Mouse (Mus musculus): ENCODE measurements at regions not wholly inside any gene's neighbourhood (a gene's known extent, or its start where the extent isn't known, plus 50 kb on each side); places are given as distances from the start of the nearest gene placed in this dataset.

DNA sequence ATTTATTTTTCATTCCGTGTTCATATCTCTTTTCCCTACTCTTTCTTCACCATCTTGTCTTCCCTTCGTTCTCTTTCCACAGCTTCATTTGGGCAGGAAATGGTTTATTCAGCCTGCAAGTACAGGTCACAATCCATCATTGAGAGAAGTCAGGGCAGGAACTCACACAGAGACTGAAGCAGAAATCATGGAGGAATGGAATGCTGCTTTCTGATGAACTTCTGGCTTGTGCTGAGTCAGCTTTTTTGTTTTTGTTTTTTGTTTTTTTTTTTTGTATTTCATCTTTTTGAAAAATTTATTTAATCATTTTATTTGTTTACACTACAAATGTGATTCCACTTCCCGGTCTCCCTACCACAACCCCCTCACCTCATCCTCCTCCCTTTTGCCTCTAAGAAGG is 51.2 kb upstream of the Suclg2 start:
- no peak for DNase-seq (ENCODE audit: low read depth)

DNA sequence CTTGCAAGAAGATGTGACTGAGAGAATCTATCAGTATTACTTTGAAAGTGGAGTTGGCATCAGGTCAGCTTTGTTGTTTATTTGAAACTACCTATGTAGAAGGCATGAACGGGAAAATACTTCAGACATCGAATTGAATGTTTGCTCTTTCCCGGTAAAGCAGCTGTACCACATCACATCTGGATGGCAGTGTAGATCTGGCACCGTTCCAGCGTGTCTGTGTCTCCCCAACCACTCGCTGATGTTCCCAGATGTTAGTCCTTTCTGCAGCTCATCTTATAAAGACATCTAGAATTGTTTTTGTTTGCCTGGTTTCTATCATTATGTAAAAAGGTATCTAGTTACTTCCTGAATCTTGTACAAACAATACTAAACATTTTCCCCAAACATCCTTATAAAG is 83.1 kb upstream of the Suclg2 start:
- DNase-seq (ENCODE audit: low read depth), result no peak

DNA sequence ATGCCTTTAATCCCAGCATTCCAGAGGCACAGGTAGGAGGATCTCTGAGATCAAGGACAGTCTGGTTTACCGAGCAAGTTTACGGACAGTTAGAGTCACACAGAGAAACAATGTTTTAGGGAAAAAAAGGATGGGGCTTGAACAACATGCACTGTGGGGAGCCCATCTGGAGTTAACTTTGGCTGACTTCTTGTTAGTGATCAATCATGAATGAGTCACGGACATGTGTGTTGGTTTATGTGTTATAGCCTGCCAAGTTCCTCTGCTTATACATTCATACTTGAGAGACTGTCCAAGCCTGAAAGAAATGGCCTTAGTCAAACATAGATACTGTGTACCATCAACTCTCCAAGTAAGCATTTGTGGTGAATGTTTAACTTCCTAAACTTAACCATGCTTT is 122.9 kb upstream of the Suclg2 start:
- DNase-seq (ENCODE audit: low read depth), result no peak

DNA sequence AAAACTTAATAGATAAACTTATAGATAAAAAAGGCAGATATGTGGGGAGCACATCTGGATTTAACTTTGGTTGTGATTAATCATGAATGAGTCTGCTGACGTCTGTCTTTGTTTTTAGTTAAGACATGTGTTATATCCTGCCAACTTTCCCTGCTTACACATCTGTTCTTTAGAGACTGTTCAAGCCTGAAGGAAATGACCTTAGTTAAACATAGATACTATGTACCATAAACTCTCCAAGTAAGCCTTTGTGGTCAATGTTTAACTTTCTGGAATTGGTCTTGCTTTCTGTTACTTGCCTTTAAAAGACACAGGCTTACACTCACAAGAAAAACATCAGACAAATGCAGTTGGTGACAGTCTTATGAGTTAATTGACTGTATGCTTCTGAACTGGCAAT is 127.9 kb upstream of the Suclg2 start:
- no peak for DNase-seq (ENCODE audit: low read depth)

DNA sequence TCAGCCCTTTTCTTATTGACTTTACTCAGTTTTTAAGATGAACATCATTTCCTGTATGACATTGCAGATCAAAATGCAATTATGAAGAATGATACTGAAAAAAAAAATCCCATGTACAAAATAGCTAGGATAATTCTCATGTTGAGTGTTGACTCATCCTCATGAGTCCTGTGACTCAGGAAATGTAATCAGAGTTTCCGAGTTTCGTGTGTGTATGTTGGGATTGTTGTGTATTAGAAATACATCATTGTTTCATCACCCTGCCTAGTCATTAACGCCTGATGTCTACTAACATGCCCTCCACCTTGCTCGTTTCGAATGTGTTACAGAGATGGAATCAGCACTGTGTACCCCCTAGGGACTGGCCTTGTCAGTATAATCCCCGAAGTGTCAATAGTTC is 156.9 kb upstream of the Suclg2 start:
- no peak for DNase-seq (ENCODE audit: low read depth)

DNA sequence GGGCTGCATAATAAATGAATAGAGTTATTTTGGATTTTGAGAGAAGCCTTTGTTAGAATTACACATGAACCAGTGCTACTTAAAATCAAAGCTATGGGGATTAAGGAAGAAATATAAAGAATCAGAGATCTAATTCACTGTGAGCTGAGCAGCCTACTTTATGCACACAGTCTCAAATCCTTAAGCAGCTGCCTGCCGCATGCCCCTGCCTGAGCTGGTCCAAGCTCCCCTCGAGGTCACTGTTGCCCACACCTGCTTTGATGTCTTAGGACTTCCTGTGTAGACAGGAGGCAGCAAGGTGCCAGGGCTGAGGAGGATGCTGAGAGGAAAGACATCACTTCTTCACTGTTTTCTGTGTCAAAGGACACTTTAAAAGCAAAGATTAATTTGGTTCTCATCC is 157.7 kb upstream of the Suclg2 start:
- no peak for DNase-seq (ENCODE audit: low read depth)

DNA sequence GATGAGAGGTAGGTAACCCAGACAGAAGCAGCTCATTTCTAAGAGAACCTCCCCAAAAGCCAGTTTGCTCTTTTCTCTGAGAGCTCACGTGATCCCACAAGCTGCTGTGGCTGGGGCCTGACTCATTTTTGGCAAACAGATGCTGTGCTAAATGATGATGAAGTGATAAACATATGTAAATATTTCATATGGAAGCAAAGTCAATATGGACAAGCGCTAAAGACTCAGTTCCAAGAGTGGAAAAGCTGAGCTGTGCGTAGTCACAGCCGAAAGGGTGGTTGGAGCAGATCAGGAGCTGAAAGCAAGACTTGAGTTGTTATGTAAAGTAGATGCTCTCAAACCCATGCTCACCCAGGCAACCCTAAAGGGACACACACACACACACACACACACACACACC is 168.0 kb upstream of the Suclg2 start:
- DNase-seq (ENCODE audit: low read depth), result no peak

DNA sequence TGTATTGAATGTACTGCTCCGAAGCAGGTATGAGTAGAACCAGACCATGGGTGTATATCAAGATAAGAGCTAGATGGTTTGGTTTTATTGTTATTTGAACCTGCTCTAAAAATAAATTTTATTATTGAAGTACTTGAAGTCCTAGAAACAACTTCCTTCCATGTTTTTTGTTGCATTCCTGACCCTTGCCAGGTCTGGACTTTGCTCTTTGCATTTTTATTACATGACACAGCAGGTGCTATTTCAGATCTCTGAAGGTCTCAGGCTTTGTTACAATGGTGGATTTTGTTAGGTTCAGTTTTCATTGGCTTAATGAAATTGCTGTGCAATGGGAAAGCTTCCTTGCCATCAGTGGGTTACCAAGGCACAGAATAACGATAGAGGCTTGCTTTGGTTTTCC is 184.0 kb upstream of the Suclg2 start:
- no peak for DNase-seq (ENCODE audit: low read depth)

DNA sequence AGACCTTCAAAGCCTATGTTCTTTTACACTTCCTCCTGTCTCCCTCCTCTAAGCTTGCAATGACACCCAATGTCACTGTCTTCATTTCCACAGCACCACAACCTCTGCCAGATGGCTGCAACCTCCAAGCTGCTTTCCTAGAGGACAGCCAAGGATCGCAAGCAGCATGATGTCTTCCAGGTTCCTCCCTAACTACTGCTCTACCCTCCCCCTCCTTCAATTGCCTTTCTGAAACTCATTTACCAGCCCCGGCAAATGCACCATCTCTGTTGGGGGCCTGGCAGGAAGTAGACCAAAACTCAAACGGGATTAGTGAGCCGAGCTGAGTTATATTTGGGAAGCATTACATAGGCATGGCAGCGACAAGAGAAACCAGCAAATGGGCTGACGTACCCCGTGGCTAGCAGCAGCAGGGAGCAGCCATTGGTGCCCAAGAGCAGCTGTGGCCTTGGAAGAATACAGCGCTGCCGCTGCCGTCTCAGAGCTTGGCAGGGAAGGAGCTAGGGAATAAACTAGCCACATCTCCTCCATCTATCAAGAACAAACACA is 185.6 kb upstream of the Suclg2 start:
- no peak for DNase-seq (ENCODE audit: low read depth)

DNA sequence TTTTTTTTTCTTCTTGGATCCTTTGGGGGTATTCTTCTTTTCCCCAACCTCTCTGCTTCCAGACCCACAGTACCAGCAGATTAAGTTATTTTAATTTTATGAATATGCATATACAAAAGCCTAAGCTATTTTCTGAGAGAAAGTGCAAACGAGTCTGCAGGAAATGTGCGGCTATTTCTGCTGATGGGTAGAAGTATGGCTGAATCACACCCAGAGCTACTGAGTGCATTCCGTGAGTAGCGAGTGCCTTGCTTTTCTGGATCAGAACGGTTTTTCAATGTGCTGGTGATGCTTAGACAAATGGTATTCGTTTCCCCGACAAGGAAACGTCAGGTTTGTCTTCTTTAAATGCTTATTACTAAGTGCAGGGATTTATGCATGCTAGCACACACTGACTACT is 186.5 kb upstream of the Suclg2 start:
- DNase-seq (ENCODE audit: low read depth), result no peak

DNA sequence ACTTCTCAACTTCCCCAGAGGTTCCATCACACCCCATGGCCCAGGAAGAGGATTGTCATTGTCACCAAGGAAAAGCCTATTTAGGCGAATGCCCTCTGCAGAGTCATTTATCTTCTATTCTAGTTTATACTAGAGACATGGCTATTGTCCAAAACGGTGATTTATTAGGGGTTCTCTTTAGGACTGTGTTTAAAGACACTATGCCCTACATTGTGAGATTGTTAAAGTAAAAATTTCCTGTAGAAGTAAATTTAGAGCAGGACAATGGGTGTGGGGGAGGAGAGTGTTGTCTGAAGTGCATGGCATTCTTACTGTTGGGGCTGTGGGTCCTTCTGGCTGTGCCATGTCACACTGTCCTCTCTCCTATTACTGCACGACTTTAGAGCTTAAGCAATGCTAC is 191.2 kb upstream of the Fam19a1 start:
- no peak for DNase-seq (ENCODE audit: low read depth)

DNA sequence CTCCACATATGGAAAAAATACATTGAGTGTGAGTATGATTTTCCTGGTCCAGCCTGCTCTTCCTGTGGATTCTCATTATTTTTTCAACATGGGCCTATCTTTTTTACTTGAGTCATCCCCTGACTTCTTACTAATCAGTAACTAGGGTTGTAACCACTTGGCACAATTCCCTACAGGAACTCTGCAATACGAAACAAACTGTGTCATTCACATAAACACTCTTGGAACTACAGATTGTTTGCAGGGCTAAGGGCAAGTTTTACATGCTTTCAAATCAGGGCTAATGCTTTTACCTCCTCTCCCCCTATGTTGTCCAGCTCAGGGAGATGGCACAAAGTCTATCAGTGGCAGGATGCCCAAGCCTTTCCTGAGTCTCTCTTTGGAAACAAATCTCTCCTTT is 178.4 kb upstream of the Fam19a1 start:
- DNase-seq (ENCODE audit: low read depth), result no peak

DNA sequence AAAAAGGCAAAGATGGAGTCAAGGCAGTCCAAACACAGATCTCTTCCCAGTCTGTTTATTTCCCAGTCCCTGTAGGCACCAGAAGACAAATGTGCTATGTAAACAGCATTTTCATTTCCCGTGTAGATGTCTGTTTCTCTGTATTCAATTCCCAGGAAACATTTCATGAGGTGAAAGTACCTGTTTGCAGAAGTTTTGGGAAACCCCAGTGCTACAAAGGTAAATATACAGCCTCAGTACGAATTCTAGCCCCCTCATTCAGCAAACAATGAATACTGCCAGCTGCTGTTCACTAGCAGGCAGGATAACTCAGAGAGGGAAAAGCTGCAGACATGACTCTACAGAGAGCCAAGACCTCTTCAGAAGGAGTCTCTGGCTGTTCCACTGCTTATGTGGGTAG is 176.4 kb upstream of the Fam19a1 start:
- no peak for DNase-seq (ENCODE audit: low read depth)

DNA sequence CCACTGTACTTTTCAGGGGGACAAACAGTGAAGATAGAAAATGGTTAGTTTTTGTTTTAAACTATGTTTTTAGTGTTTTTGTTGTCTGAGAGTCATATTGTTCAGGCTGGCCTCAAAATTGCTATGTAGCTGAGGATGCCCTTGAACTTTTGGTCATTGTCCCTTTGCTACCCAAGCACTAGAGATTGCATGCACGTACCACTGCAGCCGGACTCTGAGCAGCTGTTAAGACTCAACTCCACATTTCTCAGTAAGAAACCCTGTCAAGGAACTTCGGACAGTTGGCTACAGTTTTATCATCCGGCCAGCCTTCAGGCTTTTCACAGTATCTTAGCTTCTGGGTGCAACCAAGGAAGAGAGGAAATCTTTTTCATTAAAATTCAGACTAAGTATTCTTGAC is 173.9 kb upstream of the Fam19a1 start:
- no peak for DNase-seq (ENCODE audit: low read depth)

DNA sequence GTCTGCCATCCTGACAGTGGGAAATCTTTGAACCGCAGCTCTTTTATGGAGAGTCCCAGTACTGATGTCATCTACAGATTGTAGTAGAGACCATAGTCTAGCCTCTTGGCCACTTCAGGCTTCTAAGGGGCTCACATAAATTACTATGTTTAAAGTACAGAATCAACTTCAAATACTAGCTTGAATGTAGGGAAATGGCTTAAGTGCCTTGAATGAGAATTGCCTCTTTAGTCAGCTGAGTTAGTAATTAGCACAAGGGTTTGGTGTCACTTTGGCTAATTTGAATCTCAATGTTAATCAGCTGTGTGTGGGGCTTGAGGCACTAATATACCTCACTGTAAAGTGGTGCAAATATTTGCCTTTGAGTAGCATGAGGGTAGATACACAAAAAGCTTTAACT is 152.2 kb upstream of the Fam19a1 start:
- DNase-seq (ENCODE audit: low read depth), result no peak

DNA sequence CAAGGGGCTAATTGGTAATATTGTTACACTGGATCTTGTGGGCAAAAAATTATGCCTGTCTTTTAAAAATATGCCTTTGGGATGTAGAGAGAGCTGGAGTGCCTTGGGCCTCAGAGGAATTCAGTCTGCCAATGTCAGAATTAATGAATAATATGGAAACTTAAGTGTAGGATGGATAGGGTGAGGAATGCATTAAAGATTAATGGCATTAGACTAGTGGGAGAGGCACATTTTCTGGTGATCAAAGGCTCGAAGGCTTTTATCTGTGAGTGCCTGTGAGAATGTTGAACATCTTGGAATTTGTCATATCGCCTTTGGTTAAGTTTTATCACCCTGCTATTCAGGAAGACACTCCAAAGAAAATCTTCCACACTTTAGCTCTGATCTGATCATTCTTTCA is 146.7 kb upstream of the Fam19a1 start:
- DNase-seq (ENCODE audit: low read depth), result no peak

DNA sequence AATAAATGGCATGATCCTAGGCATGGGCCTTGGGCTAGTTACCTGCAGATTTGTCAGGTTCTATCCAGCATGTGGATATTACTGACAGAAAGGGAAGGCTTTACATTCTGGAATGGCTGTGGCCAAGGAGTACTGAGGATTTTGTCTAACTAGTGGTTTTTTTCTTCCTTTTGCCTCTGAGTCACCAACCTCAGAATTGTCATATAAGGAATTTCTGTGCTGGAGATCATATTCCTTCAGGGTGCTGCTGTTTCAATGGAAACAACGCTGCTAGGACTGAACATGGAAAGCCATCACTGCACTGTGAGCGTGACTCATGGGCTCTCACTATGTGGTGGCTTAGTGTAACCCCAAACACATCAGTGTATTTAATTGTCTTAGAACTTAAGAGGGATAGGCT is 137.0 kb upstream of the Fam19a1 start:
- no peak for DNase-seq (ENCODE audit: low read depth)

DNA sequence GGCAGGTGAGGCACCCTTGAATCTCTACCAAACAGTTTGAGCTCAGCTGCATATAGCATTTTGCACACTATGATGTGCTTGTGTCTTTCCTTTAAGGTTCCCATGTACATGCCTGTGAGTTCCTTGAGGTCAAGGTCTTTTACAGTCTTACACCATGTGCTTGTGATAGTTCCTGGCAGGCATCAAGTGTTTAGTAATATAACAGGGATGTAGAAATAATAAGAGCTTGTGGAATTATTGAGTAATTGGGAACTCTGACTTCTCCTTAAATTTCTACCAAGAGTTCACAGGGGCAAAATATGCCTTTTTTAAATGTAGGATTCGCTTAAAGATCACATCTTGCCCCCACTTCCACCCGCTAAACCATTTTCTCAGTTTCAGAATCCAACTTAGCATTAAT is 115.9 kb upstream of the Fam19a1 start:
- peak; percentile 19 for DNase-seq (ENCODE audit: low read depth)

DNA sequence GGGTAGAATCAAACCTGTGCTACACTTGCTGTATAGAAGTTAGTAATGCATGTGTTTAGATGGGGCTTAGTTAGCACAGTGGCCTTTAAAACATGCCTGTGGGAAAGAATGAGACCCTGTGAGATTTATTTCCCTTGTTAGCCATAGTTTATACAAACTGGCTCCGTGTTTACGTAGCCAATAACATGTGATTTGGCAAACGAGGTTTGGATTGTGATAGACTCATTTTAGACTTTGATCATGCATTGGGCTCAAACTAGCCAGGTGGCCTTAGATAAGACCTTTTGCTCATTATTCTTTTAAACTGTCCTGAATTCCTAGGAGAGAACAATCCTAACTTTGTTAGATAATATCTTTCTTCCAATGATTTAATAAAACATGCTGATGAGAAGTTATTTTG is 115.2 kb upstream of the Fam19a1 start:
- no peak for DNase-seq (ENCODE audit: low read depth)

DNA sequence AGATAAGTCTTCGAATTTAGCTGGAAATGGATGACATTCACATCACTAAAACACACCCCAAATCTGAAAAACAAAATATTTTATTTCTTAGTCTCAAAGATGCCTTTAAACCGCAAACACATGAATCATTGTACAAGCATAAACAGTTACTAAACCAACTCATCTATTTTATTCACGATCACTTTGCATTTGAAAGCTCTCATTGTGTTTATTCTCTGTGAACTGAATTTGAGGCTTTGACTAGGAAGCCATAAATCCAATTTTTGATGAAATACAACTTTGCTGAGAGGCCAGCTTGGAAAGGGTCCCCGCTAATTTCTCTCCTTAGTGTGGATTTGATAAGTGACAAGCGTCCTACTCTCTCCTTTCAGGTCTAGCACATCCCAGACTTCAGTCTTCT is 113.5 kb upstream of the Fam19a1 start:
- DNase-seq (ENCODE audit: low read depth), result no peak

DNA sequence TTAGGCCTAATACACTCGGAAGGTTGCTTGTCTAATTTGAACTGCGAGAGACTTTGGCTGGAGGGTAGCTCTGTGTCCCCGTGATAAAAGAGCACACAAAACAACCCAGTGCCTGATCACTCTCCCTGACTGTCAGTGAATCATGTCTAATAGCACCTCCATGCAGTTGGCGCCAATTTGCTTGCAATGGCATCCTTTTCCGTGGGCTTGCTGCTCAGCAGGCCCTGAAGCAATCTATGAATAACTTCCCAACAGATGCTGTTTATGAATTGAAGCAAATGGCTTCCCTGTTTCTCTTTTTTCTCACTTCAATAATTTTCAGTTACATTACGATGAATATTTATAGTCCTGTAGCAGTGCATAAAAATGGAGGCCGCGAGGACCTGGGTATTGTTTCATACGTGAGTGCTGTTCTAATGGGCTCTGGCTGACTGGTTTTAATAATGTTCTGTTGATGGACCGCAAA is 112.9 kb upstream of the Fam19a1 start:
- no peak for DNase-seq (ENCODE audit: low read depth)

DNA sequence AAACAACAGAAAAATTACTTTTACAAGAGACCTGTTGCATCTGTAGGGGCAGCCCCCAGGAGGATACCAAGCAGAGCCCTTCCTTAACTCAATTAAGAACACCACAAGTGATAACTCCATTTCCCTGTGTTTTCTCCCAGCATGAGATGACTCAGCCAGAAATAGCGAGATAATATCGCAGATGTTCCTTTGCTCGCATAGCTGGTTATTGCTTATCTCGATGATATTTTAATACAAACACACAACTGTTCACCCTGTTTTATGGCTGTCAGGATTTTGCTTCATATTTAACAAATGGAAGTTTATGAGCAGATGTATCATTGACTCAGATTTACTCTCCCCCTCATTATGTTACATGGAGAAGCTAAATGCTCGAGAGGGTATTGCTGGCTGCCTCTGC is 101.7 kb upstream of the Fam19a1 start:
- DNase-seq (ENCODE audit: low read depth), result no peak

DNA sequence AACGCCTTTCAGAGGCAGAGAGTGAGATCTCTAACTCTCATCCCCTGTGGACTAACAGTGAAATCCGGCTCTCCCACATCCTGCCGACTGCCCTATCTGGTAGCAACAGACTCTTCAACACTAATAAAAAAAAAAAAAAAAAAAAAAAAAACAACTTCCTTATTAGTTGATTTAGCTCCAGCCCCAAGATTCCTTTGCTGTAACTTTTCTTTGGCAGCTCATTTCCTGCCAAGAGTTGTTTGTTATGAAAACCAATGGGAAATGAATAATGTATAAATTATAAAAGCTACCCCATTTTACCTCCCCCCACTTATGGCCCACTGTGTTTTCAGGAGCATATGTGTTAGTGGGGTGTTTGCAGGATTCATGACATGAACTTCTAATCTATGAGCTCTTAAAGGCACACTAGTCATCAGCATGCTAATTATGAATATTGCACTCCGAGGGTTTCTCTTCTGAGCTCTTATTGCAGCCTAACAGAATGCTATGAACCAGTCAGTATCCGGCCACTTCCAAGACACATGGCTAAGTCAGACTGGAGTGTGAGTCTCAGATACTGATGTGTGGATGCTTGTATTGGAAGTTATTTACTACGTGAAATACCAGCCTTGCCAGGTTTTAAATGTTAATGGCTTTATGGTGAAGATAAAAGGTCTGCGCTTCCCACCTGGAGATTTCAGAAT is 84.8 kb upstream of the Fam19a1 start:
- DNase-seq (ENCODE audit: low read depth), result no peak

DNA sequence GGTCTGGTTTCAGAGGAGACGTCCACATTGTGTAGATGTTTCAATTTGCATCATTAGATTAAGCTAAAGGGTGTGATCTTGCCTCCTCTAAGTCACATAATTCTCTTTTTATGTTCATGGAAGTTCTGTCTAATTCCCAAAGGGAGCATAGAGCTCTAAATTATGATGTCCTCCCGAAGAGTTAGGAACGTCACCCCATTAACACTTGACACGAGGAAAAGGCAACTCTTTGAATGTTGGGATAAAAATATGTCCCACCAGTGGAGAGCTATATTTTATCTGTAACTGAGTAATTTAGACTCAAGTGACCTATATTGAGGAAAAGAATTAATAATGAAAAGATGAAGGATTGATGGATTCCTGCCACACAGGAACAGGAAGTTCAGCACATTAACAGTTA is 69.2 kb upstream of the Fam19a1 start:
- no peak for DNase-seq (ENCODE audit: low read depth)

Measured in gonadal fat pad, adult 2 months (tissue).